Mouse (Mus musculus): ENCODE data around the gene Pcsk6. TPM values are rescaled to one million over a fixed set of nuclear protein-coding genes. Genes with fewer than 3 reads are reported as not detected.
"Not testable (repeated sequence)": the region's sequence is repeated elsewhere in the genome, so short reads cannot be mapped to it uniquely, and the experiment has no call there.

Gene Pcsk6
- polyA plus RNA-seq (2016; fragmentation: Nextera tagmentation; extraction: Ambion mirVana): 1.0 and 1.1 TPM in 2 replicates

DNA sequence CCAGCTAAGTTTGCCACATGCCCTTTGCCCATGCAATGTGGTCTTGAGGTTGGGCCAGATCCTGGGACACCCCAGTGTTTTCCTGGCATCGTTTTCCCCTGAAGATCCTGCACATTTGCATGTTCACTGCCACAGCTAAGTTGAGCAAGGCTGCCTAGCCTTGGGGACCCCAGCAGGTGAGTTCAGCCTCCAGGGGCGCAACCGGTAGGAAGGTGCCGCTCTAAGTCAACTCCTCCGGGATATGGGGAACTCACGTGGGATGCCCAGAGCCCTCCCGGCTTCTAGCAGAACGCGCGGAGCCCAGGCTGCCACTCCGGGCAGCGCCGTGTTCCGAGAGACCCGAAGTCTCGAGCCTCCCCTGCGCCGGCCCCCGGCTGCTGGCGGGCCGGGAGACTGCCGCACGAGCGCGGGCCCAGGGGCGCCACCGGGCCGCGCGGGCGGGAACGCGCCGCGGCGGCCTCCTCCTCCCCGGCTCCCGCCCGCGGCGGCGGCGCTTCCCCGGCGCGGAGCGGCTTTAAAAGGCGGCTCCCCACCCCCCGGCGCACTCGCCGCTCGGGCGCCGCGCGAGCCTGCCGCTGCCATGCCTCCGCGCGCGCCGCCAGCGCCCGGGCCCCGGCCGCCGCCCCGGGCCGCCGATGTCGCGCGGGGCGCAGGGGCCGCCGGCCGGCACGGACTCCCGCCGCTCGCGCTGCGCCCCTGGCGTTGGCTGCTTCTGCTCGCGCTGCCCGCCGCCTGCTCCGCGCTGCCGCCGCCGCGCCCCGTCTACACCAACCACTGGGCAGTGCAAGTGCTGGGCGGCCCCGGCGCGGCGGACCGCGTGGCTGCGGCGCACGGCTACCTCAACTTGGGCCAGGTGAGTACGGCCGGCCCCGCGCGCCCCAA lies at the start of gene Pcsk6:
TSS of gene Pcsk6 (plus strand) at position 144 of the 882 bp plus-strand sequence.
- DNase-seq (ENCODE audit: low spot score): peak; percentile 78
- Histone ChIP-seq H3K27me3 (replicated peaks; ENCODE audit: low read depth, poor library complexity, severe bottlenecking) (peaks cover 91% of the 10 kb centered on the region), H3K27ac (replicated peaks) (peak within 1 kb of the TSS; percentile 63), H3K36me3 (replicated peaks) (no peaks in the 10 kb centered on the region), H3K4me1 (peaks cover 30% of the 10 kb centered on the region), H3K9me3 (no peaks in the 10 kb centered on the region), H3K4me3 (peak within 1 kb of the TSS; percentile 71)
- WGBS: 3% methylated on average over 111 of the region's 111 CpGs

DNA sequence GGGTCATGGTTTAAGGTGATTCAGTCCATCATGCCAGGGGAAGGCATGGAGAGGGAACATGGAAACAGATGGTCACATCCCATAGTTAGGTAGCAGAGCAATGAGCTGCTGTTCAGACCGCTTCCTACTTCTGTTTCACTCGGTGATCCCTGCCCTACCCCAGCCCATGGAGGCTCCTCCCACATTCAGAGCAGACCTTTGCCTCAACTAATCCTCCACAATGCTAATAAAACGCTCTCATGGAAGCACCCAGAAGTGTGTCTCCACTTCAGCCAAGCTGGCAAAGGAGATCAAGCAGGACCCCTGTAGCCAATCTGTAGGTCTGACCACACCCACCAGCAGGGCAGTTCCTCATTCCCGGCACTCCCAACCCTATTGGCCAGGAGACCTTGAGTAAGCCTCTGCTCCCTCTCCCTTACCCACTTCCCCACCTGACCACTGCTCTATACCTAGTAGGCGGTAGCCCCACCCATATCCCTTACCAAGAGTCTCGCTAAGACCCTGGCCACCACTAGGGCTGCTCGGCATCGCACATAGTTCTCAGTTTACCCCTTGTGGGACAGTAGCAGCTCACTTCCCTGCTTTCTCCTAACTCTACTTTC lies 47.8 kb upstream of the Pcsk6 start:
- H3K36me3 ChIP-seq (replicated peaks): no peaks in the 10 kb centered on the region
- H3K4me3 ChIP-seq: no peak overlapping the region
- peaks cover 9% of the 10 kb centered on the region; the same call in 1 of the 2 replicates for H3K9me3 ChIP-seq
- H3K27me3 ChIP-seq (replicated peaks; ENCODE audit: low read depth, poor library complexity, severe bottlenecking): no peaks in the 10 kb centered on the region
- 83% methylated on average over 8 of the region's 8 CpGs for WGBS
- no peak for DNase-seq (ENCODE audit: low spot score)
- H3K27ac ChIP-seq (replicated peaks): no peak overlapping the region
- no peaks in the 10 kb centered on the region for H3K4me1 ChIP-seq

DNA sequence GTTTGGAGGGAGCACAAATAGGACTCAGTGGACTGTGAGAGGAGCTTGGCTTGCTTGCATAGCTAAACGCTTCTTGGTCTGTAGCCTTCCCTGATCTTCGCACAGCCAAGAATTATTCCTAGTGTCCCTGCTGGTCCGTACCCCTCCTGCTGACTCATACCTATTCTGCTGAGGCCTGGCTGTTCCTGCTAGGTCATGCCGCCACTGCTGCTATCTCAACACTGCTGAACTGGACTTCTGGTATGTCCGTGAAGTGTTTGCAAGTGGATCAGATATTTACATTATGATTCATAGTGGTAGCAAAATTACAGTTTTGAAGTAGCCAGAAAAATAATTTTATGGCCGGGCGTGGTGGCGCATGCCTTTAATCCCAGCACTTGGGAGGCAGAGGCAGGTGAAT lies 44.0 kb upstream of the Pcsk6 start:
- DNase-seq (ENCODE audit: low spot score): no peak
- 92% methylated on average over 8 of the region's 8 CpGs for WGBS
- no peaks in the 10 kb centered on the region; the same call in 1 of the 2 replicates for H3K4me1 ChIP-seq
- H3K27me3 ChIP-seq (replicated peaks; ENCODE audit: low read depth, poor library complexity, severe bottlenecking): no peaks in the 10 kb centered on the region
- no peaks in the 10 kb centered on the region for H3K36me3 ChIP-seq (replicated peaks)
- H3K27ac ChIP-seq (replicated peaks): no peak overlapping the region
- H3K4me3 ChIP-seq: no peak overlapping the region
- H3K9me3 ChIP-seq: peaks cover 9% of the 10 kb centered on the region; the same call in 1 of the 2 replicates

DNA sequence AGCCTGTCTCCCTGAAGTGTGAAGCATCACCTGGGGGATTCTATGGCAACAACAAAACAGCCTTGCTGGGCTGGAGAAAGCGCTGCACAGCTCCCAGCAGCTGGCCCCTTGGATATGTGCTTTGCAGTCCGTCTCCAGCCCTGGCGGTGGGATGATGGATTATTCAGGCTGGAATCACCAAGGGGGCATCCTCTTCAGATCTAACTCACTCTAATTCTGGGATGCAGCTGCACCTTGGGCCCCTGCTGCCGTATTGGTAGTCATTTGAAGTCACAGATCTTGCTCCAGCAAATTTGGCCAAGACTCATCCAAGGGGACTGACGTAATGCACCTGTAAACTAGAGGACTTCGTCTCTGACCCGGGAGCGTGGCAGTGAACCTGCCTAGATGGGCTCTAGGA lies 41.1 kb upstream of the Pcsk6 start:
- H3K9me3 ChIP-seq: peaks cover 9% of the 10 kb centered on the region; the same call in 1 of the 2 replicates
- no peaks in the 10 kb centered on the region for H3K27me3 ChIP-seq (replicated peaks; ENCODE audit: low read depth, poor library complexity, severe bottlenecking)
- WGBS: 33% methylated on average over 8 of the region's 8 CpGs
- H3K36me3 ChIP-seq (replicated peaks): no peaks in the 10 kb centered on the region
- H3K27ac ChIP-seq (replicated peaks): no peak overlapping the region
- no peak overlapping the region for H3K4me3 ChIP-seq
- DNase-seq (ENCODE audit: low spot score): no peak
- H3K4me1 ChIP-seq: no peaks in the 10 kb centered on the region; the same call in 1 of the 2 replicates

DNA sequence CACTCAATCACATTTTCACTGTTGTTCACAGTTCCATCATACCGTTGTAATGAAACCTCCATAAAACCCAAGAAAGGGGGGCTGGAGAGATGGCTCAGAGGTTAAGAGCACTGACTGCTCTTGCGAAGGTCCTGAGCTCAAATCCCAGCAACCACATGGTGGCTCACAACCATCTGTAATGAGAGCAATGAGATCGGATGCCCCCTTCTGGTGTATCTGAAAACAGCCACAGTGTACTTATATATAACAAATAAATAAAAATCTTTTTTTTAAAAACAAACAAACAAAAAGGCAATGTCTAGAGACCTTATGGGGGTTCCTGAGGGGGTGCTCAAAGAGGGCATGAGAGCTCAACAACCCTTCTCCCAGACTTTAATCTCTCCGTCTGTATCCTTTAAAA lies 39.6 kb upstream of the Pcsk6 start:
- not testable (repeated sequence) for H3K4me1 ChIP-seq; H3K36me3 ChIP-seq (replicated peaks); H3K9me3 ChIP-seq; H3K27ac ChIP-seq (replicated peaks); DNase-seq (ENCODE audit: low spot score); H3K4me3 ChIP-seq; H3K27me3 ChIP-seq (replicated peaks; ENCODE audit: low read depth, poor library complexity, severe bottlenecking)
- 70% methylated on average over 4 of the region's 4 CpGs for WGBS

DNA sequence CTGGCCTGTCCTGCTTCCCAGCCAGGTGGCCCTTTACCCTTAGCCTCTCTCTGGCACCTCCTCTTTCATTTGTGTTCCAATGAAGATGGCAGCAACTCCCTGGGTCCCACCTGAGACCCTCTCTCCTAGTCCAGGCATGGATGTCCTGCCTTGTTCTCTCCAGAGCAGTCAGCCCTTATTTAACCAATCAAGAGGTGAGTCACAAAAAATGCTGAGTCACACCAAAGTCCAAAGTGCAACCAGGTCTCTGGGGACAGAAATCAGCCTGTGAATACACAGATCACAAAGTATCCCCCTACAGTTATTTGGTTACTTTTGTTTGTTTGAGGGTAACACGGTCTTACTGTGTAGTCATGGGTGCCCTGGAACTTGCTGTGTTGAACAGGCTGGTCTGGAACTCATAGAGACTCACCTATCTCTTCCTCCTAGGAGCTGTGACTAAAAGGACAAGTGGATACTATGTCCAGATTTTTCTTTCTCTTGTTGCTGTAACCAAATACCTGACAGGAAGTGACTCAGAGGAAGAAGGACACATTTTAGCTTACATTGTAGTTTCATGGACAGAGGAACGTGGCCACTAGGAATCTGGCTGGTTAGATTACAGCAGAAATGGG lies 38.9 kb upstream of the Pcsk6 start:
- Histone ChIP-seq H3K4me3 (no peak overlapping the region), H3K36me3 (replicated peaks) (no peaks in the 10 kb centered on the region), H3K4me1 (no peaks in the 10 kb centered on the region; the same call in 1 of the 2 replicates), H3K27ac (replicated peaks) (no peak overlapping the region), H3K27me3 (replicated peaks; ENCODE audit: low read depth, poor library complexity, severe bottlenecking) (no peaks in the 10 kb centered on the region), H3K9me3 (no peaks in the 10 kb centered on the region)
- WGBS: 60% methylated on average over 2 of the region's 2 CpGs
- DNase-seq (ENCODE audit: low spot score): no peak

DNA sequence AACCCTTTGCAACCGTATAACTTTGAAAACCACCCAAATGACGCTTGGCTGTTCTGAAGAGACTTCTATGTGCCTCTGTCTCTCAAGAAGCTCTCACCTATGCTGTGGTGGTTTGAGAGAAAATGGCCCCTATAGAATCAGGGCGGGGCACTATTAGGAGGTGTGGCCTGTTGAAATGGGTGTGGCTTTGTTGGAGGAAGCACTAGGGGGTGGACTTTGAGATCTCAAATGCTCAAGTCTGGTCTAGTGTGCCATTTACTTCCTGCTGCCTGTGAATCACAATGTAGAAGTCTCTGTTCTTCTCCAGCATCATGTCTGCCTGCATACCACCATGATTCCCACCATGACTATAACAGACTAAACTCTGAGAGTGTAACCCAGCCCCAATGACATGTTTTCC lies 21.8 kb upstream of the Pcsk6 start:
- H3K4me3 ChIP-seq: no peak overlapping the region
- no peak overlapping the region for H3K27ac ChIP-seq (replicated peaks)
- no peaks in the 10 kb centered on the region for H3K36me3 ChIP-seq (replicated peaks)
- H3K4me1 ChIP-seq: no peaks in the 10 kb centered on the region
- DNase-seq (ENCODE audit: low spot score): no peak
- no peaks in the 10 kb centered on the region for H3K27me3 ChIP-seq (replicated peaks; ENCODE audit: low read depth, poor library complexity, severe bottlenecking)
- 94% methylated on average over 3 of the region's 3 CpGs for WGBS
- H3K9me3 ChIP-seq: peaks cover 17% of the 10 kb centered on the region

DNA sequence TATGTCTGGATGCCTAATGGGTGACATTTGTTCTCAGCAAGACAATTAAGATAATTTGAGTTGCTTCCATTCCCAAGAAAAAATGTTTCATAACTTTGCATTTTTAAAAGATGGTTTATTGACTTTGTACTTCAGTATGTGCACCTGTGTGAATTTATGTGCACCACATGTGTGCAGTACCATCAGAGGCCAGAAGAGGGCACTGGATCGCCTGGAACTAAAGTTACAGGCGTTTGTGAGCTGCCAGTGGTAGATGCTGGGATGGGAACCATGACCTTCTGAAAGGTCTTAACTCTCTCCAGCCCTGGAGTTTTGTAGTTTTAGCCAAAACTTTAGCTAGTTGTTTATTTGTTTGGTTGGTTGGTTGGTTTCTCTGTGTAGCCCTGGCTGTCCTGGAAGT lies 18.3 kb upstream of the Pcsk6 start:
- H3K4me3 ChIP-seq: no peak overlapping the region
- 51% methylated on average over 2 of the region's 2 CpGs for WGBS
- H3K36me3 ChIP-seq (replicated peaks): no peaks in the 10 kb centered on the region
- peaks cover 3% of the 10 kb centered on the region; the same call in 1 of the 2 replicates for H3K4me1 ChIP-seq
- no peak overlapping the region for H3K27ac ChIP-seq (replicated peaks)
- 0 out of 2 replicates have a peak, but pooled peaks cover 5% of the 10 kb centered on the region for H3K27me3 ChIP-seq (replicated peaks; ENCODE audit: low read depth, poor library complexity, severe bottlenecking)
- peaks cover 17% of the 10 kb centered on the region for H3K9me3 ChIP-seq
- DNase-seq (ENCODE audit: low spot score): no peak

DNA sequence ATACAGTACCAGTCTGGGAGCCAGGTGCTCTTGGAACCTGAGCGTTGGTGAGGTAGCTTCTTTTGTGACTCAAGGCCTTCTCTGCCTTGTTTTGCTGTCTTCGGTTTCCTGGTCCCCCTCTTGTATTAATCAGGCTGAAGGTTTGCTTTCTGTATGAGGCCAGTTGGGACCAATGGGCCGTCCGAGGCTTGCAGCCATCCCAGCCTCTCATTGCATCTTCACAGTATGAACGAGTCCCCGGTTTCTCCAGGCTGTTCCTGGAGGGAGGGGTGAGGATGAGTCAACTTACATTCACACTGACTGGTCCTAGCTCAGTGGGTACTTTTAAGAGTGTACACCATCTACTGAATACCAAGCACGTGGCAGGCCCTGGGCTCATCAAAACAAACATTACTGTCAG lies 553 bp upstream of the Pcsk6 start:
- Histone ChIP-seq H3K27me3 (replicated peaks; ENCODE audit: low read depth, poor library complexity, severe bottlenecking) (peaks cover 91% of the 10 kb centered on the region), H3K4me3 (peak overlapping the region; percentile 71; the same call in 1 of the 2 replicates), H3K4me1 (peaks cover 30% of the 10 kb centered on the region), H3K27ac (replicated peaks) (no peak overlapping the region), H3K9me3 (no peaks in the 10 kb centered on the region), H3K36me3 (replicated peaks) (no peaks in the 10 kb centered on the region)
- DNase-seq (ENCODE audit: low spot score): no peak
- 61% methylated on average over 7 of the region's 7 CpGs for WGBS

DNA sequence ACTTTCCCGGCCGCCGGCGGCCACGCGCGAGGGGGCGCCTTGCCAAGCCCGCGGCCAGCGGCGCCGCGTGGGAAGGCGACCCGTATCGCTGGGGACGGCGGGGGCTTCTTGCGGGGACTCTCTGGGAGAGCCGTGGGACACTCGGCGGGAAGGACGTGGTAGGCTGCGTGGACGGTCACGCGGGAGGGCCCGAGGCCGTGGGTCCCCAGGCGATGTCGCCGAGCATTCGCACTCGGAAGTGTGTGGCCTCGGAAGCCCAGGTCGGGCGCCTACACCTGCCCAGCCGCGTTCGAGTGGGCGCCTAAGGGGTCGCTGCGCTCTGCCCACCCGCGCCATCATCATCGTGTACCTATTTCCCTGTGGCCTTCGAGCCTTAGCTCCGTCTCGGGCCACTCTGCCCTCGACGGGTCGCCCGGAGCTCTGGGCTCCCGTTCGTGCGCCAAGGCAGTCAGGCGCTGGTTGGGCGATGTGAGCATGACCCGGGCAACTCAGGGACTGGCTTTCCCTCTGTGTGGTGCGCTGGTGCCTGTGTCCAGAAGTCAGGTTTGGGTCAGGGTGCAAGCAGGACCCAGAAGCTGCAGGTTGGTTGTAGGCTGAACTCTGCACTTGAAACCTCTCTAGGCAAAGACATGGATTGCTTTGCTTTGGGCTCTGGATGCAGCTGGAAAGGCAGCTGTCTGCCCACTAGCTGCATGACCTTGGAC lies 1.1 kb downstream of the Pcsk6 start:
- DNase-seq (ENCODE audit: low spot score): peak; percentile 36
- H3K4me1 ChIP-seq: peaks cover 30% of the 10 kb centered on the region
- WGBS: 2% methylated on average over 61 of the region's 61 CpGs
- peak overlapping the region; percentile 63 for H3K27ac ChIP-seq (replicated peaks)
- H3K4me3 ChIP-seq: peak overlapping the region; percentile 71
- no peaks in the 10 kb centered on the region for H3K9me3 ChIP-seq
- peaks cover 83% of the 10 kb centered on the region for H3K27me3 ChIP-seq (replicated peaks; ENCODE audit: low read depth, poor library complexity, severe bottlenecking)
- H3K36me3 ChIP-seq (replicated peaks): no peaks in the 10 kb centered on the region

DNA sequence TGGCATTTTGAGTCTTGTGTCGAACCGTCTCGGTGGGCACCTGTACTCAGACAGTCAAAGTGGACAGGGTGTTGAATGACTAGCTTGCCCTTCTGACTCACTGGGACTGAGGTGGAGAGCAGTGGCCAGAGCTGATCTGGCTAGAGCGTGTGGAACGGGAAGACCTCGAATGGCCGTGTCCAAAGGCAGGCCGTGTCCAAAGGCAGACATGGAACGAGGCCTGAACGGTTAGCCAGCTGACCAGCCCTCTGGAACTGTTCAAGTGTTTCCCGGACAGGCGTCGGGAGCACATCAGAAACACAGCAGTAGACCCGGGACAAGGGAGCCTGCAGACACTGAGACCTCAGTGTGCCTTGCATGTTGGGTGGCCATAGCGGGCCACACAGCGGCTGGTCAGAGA lies 7.6 kb downstream of the Pcsk6 start:
- H3K36me3 ChIP-seq (replicated peaks): no peaks in the 10 kb centered on the region
- H3K27me3 ChIP-seq (replicated peaks; ENCODE audit: low read depth, poor library complexity, severe bottlenecking): peaks cover 25% of the 10 kb centered on the region
- no peak overlapping the region for H3K27ac ChIP-seq (replicated peaks)
- peaks cover 21% of the 10 kb centered on the region for H3K4me1 ChIP-seq
- no peaks in the 10 kb centered on the region for H3K9me3 ChIP-seq
- DNase-seq (ENCODE audit: low spot score): no peak
- 83% methylated on average over 16 of the region's 16 CpGs for WGBS
- no peak overlapping the region for H3K4me3 ChIP-seq

DNA sequence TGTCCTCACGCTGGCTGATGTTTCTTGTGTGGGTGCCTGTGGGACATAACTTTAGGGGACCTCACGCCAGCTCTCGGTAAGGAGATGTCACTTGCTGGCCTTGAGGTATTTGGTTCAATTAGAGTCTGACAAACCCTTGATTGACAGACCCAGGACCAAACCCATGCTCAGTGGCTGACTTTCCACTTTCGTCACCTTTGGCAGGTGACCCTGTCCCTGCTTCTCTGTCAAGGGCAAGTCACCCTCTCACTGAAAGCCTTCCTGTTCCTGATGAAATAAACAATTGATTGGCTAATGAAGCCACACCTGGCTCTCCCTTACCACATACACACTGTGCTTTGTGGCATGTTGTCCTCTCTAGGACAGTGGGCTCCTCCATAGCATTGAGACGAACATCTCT lies 8.3 kb downstream of the Pcsk6 start:
- Histone ChIP-seq H3K36me3 (replicated peaks) (no peaks in the 10 kb centered on the region), H3K4me3 (no peak overlapping the region), H3K27ac (replicated peaks) (no peak overlapping the region), H3K27me3 (replicated peaks; ENCODE audit: low read depth, poor library complexity, severe bottlenecking) (peaks cover 19% of the 10 kb centered on the region), H3K4me1 (peaks cover 17% of the 10 kb centered on the region), H3K9me3 (no peaks in the 10 kb centered on the region)
- 83% methylated on average over 5 of the region's 5 CpGs for WGBS
- no peak for DNase-seq (ENCODE audit: low spot score)
